Mouse (Mus musculus): ENCODE results near the gene Ptp4a2.

Gene Ptp4a2

DNA sequence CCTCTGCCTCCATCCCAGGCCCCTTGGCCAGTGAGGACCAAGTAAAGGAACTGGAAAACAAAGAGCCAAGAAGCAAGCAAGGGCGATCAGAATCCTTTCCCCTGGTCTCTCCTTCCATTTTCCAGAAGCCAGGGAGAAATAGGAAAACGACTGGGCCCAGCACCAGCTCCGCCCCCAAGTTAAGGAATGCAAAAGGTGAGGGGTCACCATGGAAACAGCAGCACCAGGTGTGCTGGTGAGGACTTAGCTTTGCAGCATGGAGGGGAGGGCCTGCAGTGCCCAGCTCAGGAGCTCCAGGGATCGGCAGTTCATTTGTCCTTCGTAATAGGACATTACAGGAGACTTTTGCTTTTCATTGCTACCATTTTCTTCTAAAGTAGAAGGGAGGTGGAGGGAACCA is 13.0 kb upstream of the Ptp4a2 start:
- no peak for DNase-seq

DNA sequence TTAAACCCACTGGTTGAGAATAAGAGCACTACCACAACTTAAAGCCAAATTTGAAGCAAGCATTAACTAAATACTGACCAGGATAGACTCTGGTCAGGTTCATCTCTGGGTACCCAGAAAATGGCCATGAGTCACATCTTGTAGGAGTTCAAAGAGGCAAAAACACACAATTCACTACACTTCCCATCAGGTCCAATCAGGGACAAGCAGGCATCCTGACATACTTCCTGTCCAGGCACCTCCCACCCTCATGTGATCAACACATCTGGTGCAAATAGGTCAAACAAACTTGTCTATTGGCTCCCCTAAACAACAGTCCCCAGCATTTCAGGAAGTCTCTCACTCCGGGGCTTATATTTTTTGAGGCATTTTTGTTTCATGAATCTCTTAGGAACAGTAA is 7.7 kb upstream of the Ptp4a2 start:
- DNase-seq = no peak

GRCm38 (mm10) chr4:129805059-129805458 is 6.0 kb upstream of the Ptp4a2 start:
- DNase-seq = no peak

GRCm38 (mm10) chr4:129811605-129812468 is 818 bp downstream of the Ptp4a2 start:
- no peak for DNase-seq

DNA sequence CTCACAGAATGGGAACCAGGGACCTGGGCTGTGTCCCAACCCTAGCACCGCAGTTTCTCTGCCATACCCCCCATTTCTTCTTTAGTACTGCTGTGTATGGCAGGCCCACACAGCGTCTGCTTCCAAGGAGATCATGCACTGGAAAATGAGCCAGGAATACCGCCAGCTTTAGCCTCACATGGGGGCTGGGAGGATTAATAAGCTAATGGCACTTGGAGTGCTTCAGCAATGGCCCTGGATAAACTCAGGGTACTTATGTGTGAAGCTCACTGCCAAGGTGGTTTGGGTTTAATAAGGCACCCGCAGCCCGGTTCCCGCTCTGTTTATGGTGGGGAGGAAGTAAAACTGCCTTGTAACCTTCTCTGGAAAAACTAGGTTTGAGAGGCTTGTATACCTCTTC is 6.6 kb downstream of the Ptp4a2 start:
- no peak for DNase-seq

- peak in 1 of 2 experiments; percentile 18 for DNase-seq
Observed at GRCm38 (mm10) chr4:129818506-129819195, 7.6 kb downstream of the Ptp4a2 start.

- DNase-seq = peak; percentile 95 to 97
Observed at GRCm38 (mm10) chr4:129819712-129820336, 8.8 kb downstream of the Ptp4a2 start.

- DNase-seq = peak; percentile 71 to 79
Observed at GRCm38 (mm10) chr4:129820417-129821086, 9.5 kb downstream of the Ptp4a2 start.

- DNase-seq = no peak
Observed at GRCm38 (mm10) chr4:129821087-129821616, 10.1 kb downstream of the Ptp4a2 start.

- no peak for DNase-seq
Observed at GRCm38 (mm10) chr4:129822324-129822723, 11.3 kb downstream of the Ptp4a2 start.

GRCm38 (mm10) chr4:129823216-129823810 is 12.3 kb downstream of the Ptp4a2 start:
- DNase-seq = no peak

DNA sequence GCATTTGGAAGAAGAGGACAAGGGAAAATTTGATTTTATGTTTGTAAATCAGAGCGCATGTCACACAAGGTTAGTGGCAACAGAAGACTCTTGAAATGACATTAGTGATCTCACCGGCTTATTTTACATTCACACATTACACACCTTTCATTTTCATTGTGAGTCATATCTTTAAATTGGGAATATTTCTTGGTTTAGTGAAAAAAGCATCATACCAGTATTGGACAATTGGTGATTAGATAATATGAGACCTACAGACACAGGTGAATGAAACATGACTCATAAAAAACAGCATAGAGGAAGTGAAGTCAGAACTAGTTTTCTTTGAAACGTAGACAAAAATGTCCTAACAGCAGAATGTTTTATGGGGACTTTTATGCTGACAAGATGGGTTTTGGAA is 16.6 kb downstream of the Ptp4a2 start:
- no peak for DNase-seq

DNA sequence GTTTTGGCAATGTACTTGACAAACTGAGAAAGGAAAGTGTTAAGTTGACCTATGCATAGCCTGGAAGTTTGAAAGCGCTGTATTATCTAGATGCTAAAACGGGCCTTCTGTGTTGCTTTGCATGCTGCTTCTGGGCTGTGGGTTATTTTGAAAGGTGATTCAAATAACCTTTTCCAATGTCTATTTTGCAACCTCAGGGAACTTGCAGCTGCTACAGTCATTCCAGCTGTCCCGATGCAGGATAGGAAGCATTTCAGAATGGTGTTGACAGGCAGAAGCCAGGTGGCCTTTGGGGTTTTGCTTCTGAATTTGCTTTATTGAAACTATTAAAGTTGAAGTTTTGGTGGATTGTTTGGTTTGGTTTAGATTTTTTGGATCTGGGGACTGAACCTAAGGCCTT is 17.1 kb downstream of the Ptp4a2 start:
- no peak for DNase-seq

GRCm38 (mm10) chr4:129829799-129830198 is 18.8 kb downstream of the Ptp4a2 start:
- no peak for DNase-seq

DNA sequence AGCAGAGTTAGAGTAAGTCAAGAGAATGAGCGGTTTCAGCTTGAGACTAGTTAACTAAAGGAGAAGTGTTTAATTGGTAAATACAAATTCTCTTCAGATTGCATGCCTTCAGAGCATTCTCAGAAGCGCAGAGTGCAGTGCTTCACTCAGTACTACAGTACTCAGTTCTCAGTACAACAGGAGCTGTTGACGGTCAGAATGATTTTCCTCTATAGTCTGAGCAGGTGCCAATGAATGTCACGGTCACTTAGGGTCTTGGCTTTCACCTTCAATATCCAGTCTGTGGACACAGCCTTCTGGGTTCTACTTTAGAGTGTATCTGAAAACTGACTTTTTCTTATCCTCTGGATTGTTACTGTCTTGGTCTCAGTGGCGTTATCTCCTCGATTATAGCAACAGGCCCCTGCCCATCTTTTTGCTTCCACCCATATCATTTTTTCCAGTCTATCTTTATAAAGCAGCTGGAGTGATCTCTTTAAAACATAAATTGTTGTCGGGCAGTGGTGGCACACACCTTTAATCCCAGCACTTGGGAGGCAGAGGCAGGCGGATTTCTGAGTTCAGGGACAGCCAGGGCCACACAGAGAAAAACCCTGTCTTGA is 19.4 kb downstream of the Ptp4a2 start:
- DNase-seq = no peak

GRCm38 (mm10) chr4:129834581-129834980 is 23.6 kb downstream of the Ptp4a2 start:
- DNase-seq = no peak

DNA sequence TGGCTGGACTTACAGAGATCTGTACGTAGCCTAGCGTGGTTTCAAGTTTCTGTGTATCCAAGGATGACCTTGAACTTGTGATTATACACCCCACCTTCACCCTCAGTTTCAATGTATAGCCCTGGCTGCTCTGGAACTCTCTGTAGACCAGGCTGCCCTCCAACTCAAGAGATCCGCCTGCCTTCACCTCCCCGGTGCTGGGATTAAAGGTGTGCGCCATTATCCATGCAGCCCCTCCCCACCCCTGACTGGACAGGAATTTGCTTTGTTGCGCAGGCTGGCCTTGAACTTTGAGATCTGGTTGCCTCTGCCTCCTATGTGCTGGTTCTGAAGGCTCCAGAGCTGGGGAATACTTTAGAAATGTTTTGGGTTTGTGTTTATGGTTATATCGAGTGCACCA is 24.3 kb downstream of the Ptp4a2 start:
- DNase-seq = no peak

DNA sequence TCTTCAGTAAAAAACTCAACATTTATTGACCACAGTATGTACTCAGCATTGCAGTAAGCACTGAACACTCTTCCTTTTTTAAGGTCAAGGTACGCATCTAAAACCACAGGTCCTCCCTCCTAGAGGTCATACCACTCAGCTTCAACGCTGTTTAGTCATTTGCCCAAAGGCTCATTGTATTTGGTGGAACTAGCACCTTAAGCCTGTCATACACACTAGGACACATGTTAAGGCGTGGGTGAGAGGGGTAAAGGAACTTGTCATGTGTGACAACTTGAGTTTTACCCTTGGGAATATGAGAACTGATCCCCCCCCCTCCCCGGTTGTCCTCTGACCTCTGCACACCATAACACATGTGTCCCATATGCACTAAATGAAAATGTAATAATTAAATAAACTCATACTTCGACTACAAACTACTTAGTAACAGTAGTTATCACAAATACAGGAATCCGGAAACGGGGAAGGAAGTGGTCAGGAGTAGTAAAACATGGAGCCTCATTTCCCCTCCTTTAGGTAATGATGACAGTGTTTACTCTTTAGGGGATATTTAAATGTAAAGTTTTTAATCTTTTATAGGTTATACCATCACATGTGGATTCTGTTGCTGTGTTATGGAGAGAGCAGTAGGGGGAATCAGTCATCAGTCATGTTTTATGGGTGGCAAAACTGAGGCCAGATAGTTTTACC is 29.0 kb downstream of the Ptp4a2 start:
- no peak for DNase-seq

DNA sequence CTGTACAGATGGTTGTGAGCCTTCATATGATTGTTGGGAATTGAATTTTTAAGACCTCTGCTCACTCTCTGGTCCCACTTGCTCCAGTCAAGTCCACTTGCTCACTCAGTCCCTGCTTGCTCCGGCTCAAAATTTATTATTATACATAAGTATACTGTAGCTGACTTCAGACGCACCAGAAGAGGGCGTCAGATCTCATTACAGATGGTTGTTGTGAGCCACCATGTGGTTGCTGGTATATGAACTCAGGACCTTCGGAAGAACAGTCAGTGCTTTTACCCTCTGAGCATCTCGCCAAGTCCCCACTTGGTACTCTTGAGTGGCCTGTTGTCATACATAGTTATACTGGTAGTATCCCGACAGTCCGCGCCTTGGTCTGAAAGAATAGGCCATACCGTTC is 35.8 kb downstream of the Ptp4a2 start:
- no peak for DNase-seq

DNA sequence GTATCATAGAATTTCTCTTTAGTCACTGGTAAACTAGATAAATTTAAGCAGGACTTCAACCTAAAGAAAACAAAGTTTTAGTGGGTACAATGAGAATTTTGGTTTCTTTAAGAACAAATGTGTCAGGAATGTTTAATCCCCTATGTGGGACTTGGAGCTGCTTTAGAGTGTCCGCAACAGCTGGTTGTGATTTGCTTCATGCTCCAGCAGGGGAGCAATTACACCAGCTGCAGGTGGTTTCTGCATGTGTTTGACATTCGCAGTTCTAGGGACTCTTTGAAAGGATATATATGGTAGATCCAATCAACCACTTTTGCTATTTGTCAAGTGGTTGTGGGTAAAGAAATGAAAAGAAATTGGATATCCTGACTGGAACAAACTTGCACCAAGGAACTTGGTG is 39.5 kb downstream of the Ptp4a2 start:
- no peak for DNase-seq

DNA sequence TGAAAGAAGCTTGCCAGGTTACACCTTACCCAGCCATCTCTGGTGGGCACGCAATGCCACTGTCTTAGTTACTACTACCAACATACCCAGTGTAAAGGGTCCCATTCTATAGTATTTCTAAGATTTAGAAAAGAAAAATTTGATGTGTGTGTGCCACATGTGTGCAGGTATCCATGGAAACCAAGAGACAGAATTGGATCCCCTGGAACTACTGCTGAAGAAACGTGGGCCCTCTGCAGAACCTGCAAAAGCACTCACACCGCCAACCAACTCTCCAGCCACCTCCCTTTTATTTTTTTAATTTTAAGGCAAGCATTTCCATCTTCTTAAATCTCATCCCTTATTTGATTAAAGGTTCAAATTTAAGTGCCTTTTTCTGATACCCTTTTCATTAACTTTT is 40.8 kb downstream of the Ptp4a2 start:
- no peak for DNase-seq

GRCm38 (mm10) chr4:129853053-129853452 is 42.0 kb downstream of the Ptp4a2 start:
- no peak for DNase-seq

All from cerebellum, adult 18-20 months (tissue).